Mouse (Mus musculus): ENCODE measurements at regions not wholly inside any gene's neighbourhood (a gene's known extent, or its start where the extent isn't known, plus 50 kb on each side); places are given as distances from the start of the nearest gene placed in this dataset.

GRCm38 (mm10) chr6:117416461-117416860 lies 248.1 kb downstream of the Cxcl12 start:
- WGBS, result 67% methylated on average over 5 of the region's 5 CpGs
- ATAC-seq (ENCODE audit: low FRiP score, low TSS enrichment), result no peak
- Histone ChIP-seq H3K27me3 (ENCODE audit: control insufficient read depth, insufficient read depth, low read length) (no peaks in the 10 kb centered on the region), H3K4me2 (replicated peaks; ENCODE audit: low read depth, low read length) (no peak overlapping the region), H3K27ac (ENCODE audit: low read depth, low read length) (no peak overlapping the region), H3K4me1 (ENCODE audit: control insufficient read depth, insufficient read depth, low read length) (no peaks in the 10 kb centered on the region), H3K36me3 (ENCODE audit: control insufficient read depth, insufficient read depth, low read length) (no peaks in the 10 kb centered on the region), H3K9me3 (ENCODE audit: control insufficient read depth, low read length) (no peaks in the 10 kb centered on the region), H3K9ac (ENCODE audit: low read depth, low read length) (no peak overlapping the region), H3K4me3 (ENCODE audit: low read length) (no peak overlapping the region)

- H3K4me1 ChIP-seq (ENCODE audit: control insufficient read depth, insufficient read depth, low read length), result peaks cover 11% of the 10 kb centered on the region
- H3K27ac ChIP-seq (ENCODE audit: low read depth, low read length), result no peak overlapping the region
- H3K9ac ChIP-seq (ENCODE audit: low read depth, low read length), result no peak overlapping the region
- no peaks in the 10 kb centered on the region for H3K9me3 ChIP-seq (ENCODE audit: control insufficient read depth, low read length)
- no peaks in the 10 kb centered on the region for H3K36me3 ChIP-seq (ENCODE audit: control insufficient read depth, insufficient read depth, low read length)
- H3K4me2 ChIP-seq (replicated peaks; ENCODE audit: low read depth, low read length), result no peak overlapping the region
- 73% methylated on average over 10 of the region's 10 CpGs for WGBS
- no peak overlapping the region for H3K4me3 ChIP-seq (ENCODE audit: low read length)
- ATAC-seq (ENCODE audit: low FRiP score, low TSS enrichment), result no peak
- no peaks in the 10 kb centered on the region for H3K27me3 ChIP-seq (ENCODE audit: control insufficient read depth, insufficient read depth, low read length)
Observed at GRCm38 (mm10) chr6:117422846-117423573, 254.7 kb downstream of the Cxcl12 start.

- Histone ChIP-seq H3K27me3 (ENCODE audit: control insufficient read depth, insufficient read depth, low read length) (no peaks in the 10 kb centered on the region), H3K4me1 (ENCODE audit: control insufficient read depth, insufficient read depth, low read length) (peaks cover 19% of the 10 kb centered on the region), H3K9ac (ENCODE audit: low read depth, low read length) (no peak overlapping the region), H3K9me3 (ENCODE audit: control insufficient read depth, low read length) (no peaks in the 10 kb centered on the region), H3K27ac (ENCODE audit: low read depth, low read length) (no peak overlapping the region), H3K36me3 (ENCODE audit: control insufficient read depth, insufficient read depth, low read length) (no peaks in the 10 kb centered on the region), H3K4me3 (ENCODE audit: low read length) (no peak overlapping the region), H3K4me2 (replicated peaks; ENCODE audit: low read depth, low read length) (no peak overlapping the region)
- no peak for ATAC-seq (ENCODE audit: low FRiP score, low TSS enrichment)
- WGBS, result 88% methylated on average over 5 of the region's 5 CpGs
Observed at GRCm38 (mm10) chr6:117426363-117426762, 258.0 kb downstream of the Cxcl12 start.

- ATAC-seq (ENCODE audit: low FRiP score, low TSS enrichment), result peak; percentile 48
- no peak overlapping the region for H3K4me2 ChIP-seq (replicated peaks; ENCODE audit: low read depth, low read length)
Observed at GRCm38 (mm10) chr6:117427351-117428142, 259.2 kb downstream of the Cxcl12 start.

GRCm38 (mm10) chr6:117428441-117428840 lies 260.1 kb downstream of the Cxcl12 start:
- Histone ChIP-seq H3K9me3 (ENCODE audit: control insufficient read depth, low read length) (no peaks in the 10 kb centered on the region), H3K27me3 (ENCODE audit: control insufficient read depth, insufficient read depth, low read length) (no peaks in the 10 kb centered on the region), H3K36me3 (ENCODE audit: control insufficient read depth, insufficient read depth, low read length) (no peaks in the 10 kb centered on the region), H3K4me2 (replicated peaks; ENCODE audit: low read depth, low read length) (no peak overlapping the region), H3K4me1 (ENCODE audit: control insufficient read depth, insufficient read depth, low read length) (peaks cover 24% of the 10 kb centered on the region), H3K9ac (ENCODE audit: low read depth, low read length) (no peak overlapping the region), H3K4me3 (ENCODE audit: low read length) (no peak overlapping the region), H3K27ac (ENCODE audit: low read depth, low read length) (no peak overlapping the region)
- ATAC-seq (ENCODE audit: low FRiP score, low TSS enrichment), result no peak
- 83% methylated on average over 11 of the region's 11 CpGs for WGBS

More at GRCm38 (mm10) chr6:117427351-117428142, 259.2 kb downstream of the Cxcl12 start:
- WGBS, result 7% methylated on average over 12 of the region's 12 CpGs
- Histone ChIP-seq H3K36me3 (ENCODE audit: control insufficient read depth, insufficient read depth, low read length) (no peaks in the 10 kb centered on the region), H3K9me3 (ENCODE audit: control insufficient read depth, low read length) (no peaks in the 10 kb centered on the region), H3K9ac (ENCODE audit: low read depth, low read length) (no peak overlapping the region), H3K4me3 (ENCODE audit: low read length) (no peak overlapping the region), H3K4me1 (ENCODE audit: control insufficient read depth, insufficient read depth, low read length) (peaks cover 24% of the 10 kb centered on the region), H3K27ac (ENCODE audit: low read depth, low read length) (no peak overlapping the region), H3K27me3 (ENCODE audit: control insufficient read depth, insufficient read depth, low read length) (no peaks in the 10 kb centered on the region)

- H3K27ac ChIP-seq (ENCODE audit: low read depth, low read length), result 0 out of 2 replicates have a peak overlapping the region, but pooled peaks have one; percentile 11
- 58% methylated on average over 15 of the region's 15 CpGs for WGBS
- peak; percentile 75 for ATAC-seq (ENCODE audit: low FRiP score, low TSS enrichment)
- no peak overlapping the region for H3K4me3 ChIP-seq (ENCODE audit: low read length)
- H3K27me3 ChIP-seq (ENCODE audit: control insufficient read depth, insufficient read depth, low read length), result no peaks in the 10 kb centered on the region
- no peak overlapping the region for H3K9ac ChIP-seq (ENCODE audit: low read depth, low read length)
- no peak overlapping the region for H3K4me2 ChIP-seq (replicated peaks; ENCODE audit: low read depth, low read length)
- H3K36me3 ChIP-seq (ENCODE audit: control insufficient read depth, insufficient read depth, low read length), result no peaks in the 10 kb centered on the region
- peaks cover 30% of the 10 kb centered on the region for H3K4me1 ChIP-seq (ENCODE audit: control insufficient read depth, insufficient read depth, low read length)
- H3K9me3 ChIP-seq (ENCODE audit: control insufficient read depth, low read length), result no peaks in the 10 kb centered on the region
Observed at GRCm38 (mm10) chr6:117430876-117431781, 262.8 kb downstream of the Cxcl12 start.

- Histone ChIP-seq H3K9ac (ENCODE audit: low read depth, low read length) (no peak overlapping the region), H3K9me3 (ENCODE audit: control insufficient read depth, low read length) (no peaks in the 10 kb centered on the region), H3K4me1 (ENCODE audit: control insufficient read depth, insufficient read depth, low read length) (peaks cover 6% of the 10 kb centered on the region), H3K27me3 (ENCODE audit: control insufficient read depth, insufficient read depth, low read length) (no peaks in the 10 kb centered on the region), H3K4me3 (ENCODE audit: low read length) (no peak overlapping the region), H3K36me3 (ENCODE audit: control insufficient read depth, insufficient read depth, low read length) (no peaks in the 10 kb centered on the region), H3K4me2 (replicated peaks; ENCODE audit: low read depth, low read length) (no peak overlapping the region), H3K27ac (ENCODE audit: low read depth, low read length) (no peak overlapping the region)
- WGBS, result 73% methylated on average over 3 of the region's 3 CpGs
- ATAC-seq (ENCODE audit: low FRiP score, low TSS enrichment), result no peak
Observed at GRCm38 (mm10) chr6:117436851-117437250, 268.5 kb downstream of the Cxcl12 start.

- no peaks in the 10 kb centered on the region for H3K36me3 ChIP-seq (ENCODE audit: control insufficient read depth, insufficient read depth, low read length)
- H3K27ac ChIP-seq (ENCODE audit: low read depth, low read length), result no peak overlapping the region
- no peak overlapping the region for H3K9ac ChIP-seq (ENCODE audit: low read depth, low read length)
- H3K4me2 ChIP-seq (replicated peaks; ENCODE audit: low read depth, low read length), result no peak overlapping the region
- H3K4me1 ChIP-seq (ENCODE audit: control insufficient read depth, insufficient read depth, low read length), result peaks cover 6% of the 10 kb centered on the region
- no peak overlapping the region for H3K4me3 ChIP-seq (ENCODE audit: low read length)
- ATAC-seq (ENCODE audit: low FRiP score, low TSS enrichment), result 0 out of 2 replicates have a peak, but pooled peaks have one; percentile 32
- H3K9me3 ChIP-seq (ENCODE audit: control insufficient read depth, low read length), result no peaks in the 10 kb centered on the region
- WGBS, result 52% methylated on average over 10 of the region's 10 CpGs
- H3K27me3 ChIP-seq (ENCODE audit: control insufficient read depth, insufficient read depth, low read length), result no peaks in the 10 kb centered on the region
Observed at GRCm38 (mm10) chr6:117437411-117438101, 269.2 kb downstream of the Cxcl12 start.

Measured in kidney, embryonic 14.5 days (tissue).